Mouse (Mus musculus) MEL (cell line): ENCODE results near the gene Myrf. TPM values are rescaled to one million over a fixed set of nuclear protein-coding genes. Genes with fewer than 3 reads are reported as not detected.

Experiments used
- DNase-seq: peaks from one replicate; pipeline ENCODE4 v3.0.0; 2011; ENCODE audit warnings: low read depth, low spot score
- H3K27ac ChIP-seq: 2 replicates; pipeline ENCODE4 v1.5.1; 2012; ENCODE audit warnings: low read depth, mild to moderate bottlenecking, control low read depth, low read length, moderate library complexity; ENCODE audit not compliant: control insufficient read depth
- H3K27me3 ChIP-seq, 2 experiments: fragments of 150-350 bp in 1 of 2; sonication (generic) in 1 of 2; 2 replicates each; pipeline ENCODE4 v1.6.1; 2012; ENCODE audit warnings: low read length in 2 of 2, mild to moderate bottlenecking in 2 of 2, improper control_type of control experiment in 1 of 2, moderate library complexity in 1 of 2; ENCODE audit not compliant: insufficient read depth in 2 of 2, control insufficient read depth in 1 of 2
- H3K36me3 ChIP-seq, 2 experiments: 2 replicates each; pipeline ENCODE4 v1.6.1; 2012 to 2014; ENCODE audit warnings: low read length in 2 of 2, improper control_type of control experiment in 1 of 2, inconsistent platforms in 1 of 2, mild to moderate bottlenecking in 1 of 2; ENCODE audit not compliant: insufficient read depth in 2 of 2, control insufficient read depth in 1 of 2
- H3K4me1 ChIP-seq, 2 experiments: fragments of 150-350 bp in 1 of 2; sonication (generic) in 1 of 2; 2 replicates each; pipeline ENCODE4 v1.6.1; 2012; ENCODE audit warnings: low read length in 2 of 2, improper control_type of control experiment in 1 of 2, mild to moderate bottlenecking in 1 of 2; ENCODE audit not compliant: insufficient read depth in 2 of 2, control insufficient read depth in 1 of 2
- H3K4me3 ChIP-seq, 2 experiments: fragments of 150-350 bp in 1 of 2; sonication (generic) in 1 of 2; 2 replicates each; pipeline ENCODE4 v1.5.1; 2012; ENCODE audit warnings: low read depth in 2 of 2, low read length in 2 of 2, mild to moderate bottlenecking in 2 of 2, moderate library complexity in 2 of 2, control low read depth in 1 of 2, improper control_type of control experiment in 1 of 2; ENCODE audit not compliant: control insufficient read depth in 1 of 2, insufficient read depth in 1 of 2
- H3K79me2 ChIP-seq: 2 replicates; pipeline ENCODE4 v1.6.1; 2012; ENCODE audit warnings: mild to moderate bottlenecking, low read length, moderate library complexity; ENCODE audit not compliant: control insufficient read depth, poor library complexity, insufficient read depth
- H3K9ac ChIP-seq: 2 replicates; pipeline ENCODE4 v1.6.1; 2012; ENCODE audit warnings: low read depth, mild to moderate bottlenecking, control low read depth, low read length, moderate library complexity; ENCODE audit not compliant: control insufficient read depth, poor library complexity, severe bottlenecking
- H3K9me3 ChIP-seq: fragments of 150-350 bp; sonication (generic); replicated peaks from 2 replicates; pipeline ENCODE4 v1.6.1; 2012; ENCODE audit warnings: mild to moderate bottlenecking, low read length, improper control_type of control experiment, moderate library complexity; ENCODE audit not compliant: insufficient read depth
- BHLHE40 ChIP-seq: IDR thresholded peaks from 2 replicates; pipeline ENCODE4 v1.6.1; 2012; ENCODE audit warnings: low read depth, mild to moderate bottlenecking, inconsistent platforms, low read length, improper control_type of control experiment, borderline replicate concordance
- CHD2 ChIP-seq: IDR thresholded peaks from 2 replicates; pipeline ENCODE4 v1.6.1; 2011; ENCODE audit warnings: low read length, improper control_type of control experiment
- CTCF ChIP-seq, 3 experiments: IDR thresholded peaks in 2 of 3; conservative IDR thresholded peaks in 1 of 3; 2 replicates each; pipeline ENCODE4 v1.5.1; 2011 to 2012; ENCODE audit warnings: low read length in 3 of 3, low read depth in 2 of 3, mild to moderate bottlenecking in 2 of 3, improper control_type of control experiment in 1 of 3, inconsistent platforms in 1 of 3, mixed read lengths in 1 of 3, moderate library complexity in 1 of 3; ENCODE audit not compliant: control insufficient read depth in 1 of 3, insufficient read depth in 1 of 3, poor library complexity in 1 of 3, severe bottlenecking in 1 of 3
- EP300 ChIP-seq, 2 experiments: IDR thresholded peaks; 2 replicates each; pipeline ENCODE4 v1.6.1; 2011; ENCODE audit warnings: improper control_type of control experiment in 2 of 2, low read length in 2 of 2, low read depth in 1 of 2, mild to moderate bottlenecking in 1 of 2
- ETS1 ChIP-seq: IDR thresholded peaks from 2 replicates; pipeline ENCODE4 v1.6.1; 2012; ENCODE audit warnings: low read depth, mild to moderate bottlenecking, inconsistent platforms, low read length, improper control_type of control experiment, moderate library complexity
- GABPA ChIP-seq: IDR thresholded peaks from 2 replicates; pipeline ENCODE4 v1.6.1; 2012; ENCODE audit warnings: low read depth, mild to moderate bottlenecking, inconsistent platforms, low read length, improper control_type of control experiment, moderate library complexity
- GATA1 ChIP-seq: IDR thresholded peaks from 2 replicates; pipeline ENCODE4 v1.6.1; 2011; ENCODE audit warnings: low read depth, low read length, improper control_type of control experiment
- JUND ChIP-seq: IDR thresholded peaks from 2 replicates; pipeline ENCODE4 v1.6.1; 2011; ENCODE audit warnings: low read depth, mild to moderate bottlenecking, improper control_type of control experiment, low read length
- KAT2A ChIP-seq: conservative IDR thresholded peaks from 2 replicates; pipeline ENCODE4 v1.6.1; 2012; ENCODE audit warnings: low read depth, low read length, improper control_type of control experiment, inconsistent platforms
- MAX ChIP-seq: IDR thresholded peaks from 2 replicates; pipeline ENCODE4 v1.6.1; 2011; ENCODE audit warnings: low read length, improper control_type of control experiment
- MAZ ChIP-seq: IDR thresholded peaks from 2 replicates; pipeline ENCODE4 v1.6.1; 2012; ENCODE audit warnings: low read depth, mild to moderate bottlenecking, inconsistent platforms, low read length, improper control_type of control experiment
- MXI1 ChIP-seq: IDR thresholded peaks from 2 replicates; pipeline ENCODE4 v1.6.1; 2011; ENCODE audit warnings: mild to moderate bottlenecking, low read depth, low read length, improper control_type of control experiment
- MYB ChIP-seq: IDR thresholded peaks from 2 replicates; pipeline ENCODE4 v1.6.1; 2011; ENCODE audit warnings: mild to moderate bottlenecking, low read depth, low read length, improper control_type of control experiment
- MYC ChIP-seq: IDR thresholded peaks from 2 replicates; pipeline ENCODE4 v1.6.1; 2011; ENCODE audit warnings: low read depth, mild to moderate bottlenecking, low read length, improper control_type of control experiment, moderate library complexity
- NELFE ChIP-seq: IDR thresholded peaks from 2 replicates; pipeline ENCODE4 v1.6.1; 2011; ENCODE audit warnings: low read depth, low read length, improper control_type of control experiment
- NRF1 ChIP-seq: IDR thresholded peaks from 2 replicates; pipeline ENCODE4 v1.6.1; 2014; ENCODE audit warnings: low read depth, mild to moderate bottlenecking, inconsistent platforms, low read length, improper control_type of control experiment, moderate library complexity; ENCODE audit not compliant: poor library complexity, insufficient read depth, severe bottlenecking
- POLR2A ChIP-seq, 2 experiments: IDR thresholded peaks; 2 replicates each; pipeline ENCODE4 v1.6.1; 2011 to 2012; ENCODE audit warnings: low read length in 2 of 2, mild to moderate bottlenecking in 2 of 2, control low read depth in 1 of 2, improper control_type of control experiment in 1 of 2, low read depth in 1 of 2, moderate library complexity in 1 of 2; ENCODE audit not compliant: control insufficient read depth in 1 of 2, insufficient read depth in 1 of 2, poor library complexity in 1 of 2
- POLR2AphosphoS5 ChIP-seq: IDR thresholded peaks from 2 replicates; pipeline ENCODE4 v1.6.1; 2012; ENCODE audit warnings: low read depth, borderline replicate concordance, mild to moderate bottlenecking, inconsistent platforms, low read length, moderate library complexity, mixed read lengths
- RAD21 ChIP-seq: IDR thresholded peaks from 2 replicates; pipeline ENCODE4 v1.6.1; 2011; ENCODE audit warnings: mild to moderate bottlenecking, low read depth, low read length, improper control_type of control experiment
- RCOR1 ChIP-seq: IDR thresholded peaks from 2 replicates; pipeline ENCODE4 v1.6.1; 2012; ENCODE audit warnings: low read depth, mild to moderate bottlenecking, inconsistent platforms, low read length, improper control_type of control experiment
- SMC3 ChIP-seq: IDR thresholded peaks from 2 replicates; pipeline ENCODE4 v1.6.1; 2011; ENCODE audit warnings: low read depth, low read length, improper control_type of control experiment
- TBP ChIP-seq: IDR thresholded peaks from 2 replicates; pipeline ENCODE4 v1.8.0; 2011; ENCODE audit warnings: low read depth, low read length, improper control_type of control experiment
- TCF12 ChIP-seq: IDR thresholded peaks from 2 replicates; pipeline ENCODE4 v1.6.1; 2014; ENCODE audit warnings: low read depth, mild to moderate bottlenecking, inconsistent platforms, low read length, improper control_type of control experiment, moderate library complexity
- USF1 ChIP-seq: IDR thresholded peaks from 2 replicates; pipeline ENCODE4 v1.6.1; 2014; ENCODE audit warnings: low read depth, mild to moderate bottlenecking, inconsistent platforms, low read length, improper control_type of control experiment, moderate library complexity
- ZC3H11A ChIP-seq: IDR thresholded peaks from 2 replicates; pipeline ENCODE4 v1.6.1; 2012; ENCODE audit warnings: low read depth, mild to moderate bottlenecking, inconsistent platforms, low read length, improper control_type of control experiment
- ZMIZ1 ChIP-seq: IDR thresholded peaks from 2 replicates; pipeline ENCODE4 v1.6.1; 2012; ENCODE audit warnings: low read depth, mild to moderate bottlenecking, inconsistent platforms, low read length, improper control_type of control experiment, moderate library complexity
- ZNF384 ChIP-seq: IDR thresholded peaks from 2 replicates; pipeline ENCODE4 v1.6.1; 2012; ENCODE audit warnings: low read depth, mild to moderate bottlenecking, inconsistent platforms, low read length, improper control_type of control experiment
- polyA plus RNA-seq, 2 experiments: library from polyadenylated mRNA; stranded (reverse) in 1 of 2; unstranded in 1 of 2; fragments of >175 nt in 1 of 2; fragments of >200 nt in 1 of 2; gene quantifications; 2 replicates each; pipeline versions ENCODE4 v1.2.1 to v1.2.4; 2012; ENCODE audit warnings: low replicate concordance in 2 of 2, low read depth in 1 of 2; ENCODE audit not compliant: insufficient read length in 2 of 2, insufficient read depth in 1 of 2, missing spikeins in 1 of 2
- total RNA-seq: library from RNA; depleted of rRNA; stranded (reverse); fragments of 300-350 nt; gene quantifications from 2 replicates; pipeline ENCODE4 v1.2.3, GENCODE M21; 2012

The Myrf gene
- total and polyA plus RNA-seq, 3 experiments: 0.23 to 2.7 TPM; not detected in 1

DNA sequence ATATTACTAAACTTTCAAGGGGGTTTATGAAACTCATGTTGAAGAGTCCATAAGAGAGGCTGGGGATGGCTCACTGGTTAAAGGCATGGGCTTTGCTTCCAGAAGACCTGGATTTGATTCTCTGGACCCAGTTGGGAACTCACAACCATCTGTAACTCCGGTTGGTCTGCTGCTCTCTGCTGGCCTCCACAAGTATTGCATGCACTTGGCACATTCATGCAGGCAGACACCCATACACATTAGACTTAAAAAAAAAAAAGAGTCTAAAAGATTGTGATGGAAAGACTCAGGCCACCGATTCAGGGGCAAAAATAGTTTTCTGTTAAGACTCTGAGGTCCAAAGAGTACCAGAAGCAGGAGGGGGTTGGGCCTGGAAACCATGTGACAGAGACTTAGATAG is 49.8 kb downstream of the Myrf start:
- DNase-seq: peak; percentile 73
- H3K4me3 ChIP-seq: no peak overlapping the region
- H3K27ac ChIP-seq: peak overlapping the region; percentile 49
- TF ChIP-seq CTCF (IDR thresholded peaks at IDR 0.05 in 2 of 3, conservative IDR thresholded peaks at IDR 0.05 in 1 of 3; ENCODE audit: control insufficient read depth in 1 of 3, insufficient read depth in 1 of 3, low read depth in 2 of 3, low read length in 3 of 3, poor library complexity in 1 of 3, severe bottlenecking in 1 of 3): peak; percentile 70 to 78 (median 76)
- TF ChIP-seq TBP: no peak
- TF ChIP-seq RAD21: peak; percentile 46
- TF ChIP-seq ZMIZ1: no peak
- TF ChIP-seq MAZ: no peak
- TF ChIP-seq EP300 (IDR thresholded peaks at IDR 0.05; ENCODE audit: low read depth in 1 of 2, low read length in 2 of 2): no peak
- TF ChIP-seq BHLHE40: no peak
- TF ChIP-seq MXI1: no peak
- no peak for TF ChIP-seq KAT2A
- TF ChIP-seq NRF1: no peak
- no peak for TF ChIP-seq POLR2A (IDR thresholded peaks at IDR 0.05; ENCODE audit: control insufficient read depth in 1 of 2, insufficient read depth in 1 of 2, low read depth in 1 of 2, low read length in 2 of 2, poor library complexity in 1 of 2)
- no peak for TF ChIP-seq CHD2
- 0 out of 2 replicates have a peak, but pooled peaks have one; percentile 21 for TF ChIP-seq ZC3H11A
- TF ChIP-seq ETS1: no peak
- peak; percentile 51; the same call in 1 of the 2 replicates for TF ChIP-seq ZNF384
- TF ChIP-seq USF1: 0 out of 2 replicates have a peak, but pooled peaks have one; percentile 33
- no peak for TF ChIP-seq GABPA
- no peak for TF ChIP-seq POLR2AphosphoS5
- no peak for TF ChIP-seq MAX
- TF ChIP-seq MYB: no peak
- TF ChIP-seq GATA1: no peak
- peak; percentile 72 for TF ChIP-seq SMC3
- H3K79me2 ChIP-seq: no peaks in the 10 kb centered on the region
- H3K4me1 ChIP-seq: peaks cover 0 to 8% of the 10 kb centered on the region in 2 experiments; a peak in 2 of 4 replicates
- H3K9me3 ChIP-seq: no peaks in the 10 kb centered on the region
- H3K9ac ChIP-seq: no peak overlapping the region
- peaks cover 4% of the 10 kb centered on the region in 2 experiments; a peak in 3 of 4 replicates for H3K36me3 ChIP-seq
- H3K27me3 ChIP-seq: no peaks in the 10 kb centered on the region

DNA sequence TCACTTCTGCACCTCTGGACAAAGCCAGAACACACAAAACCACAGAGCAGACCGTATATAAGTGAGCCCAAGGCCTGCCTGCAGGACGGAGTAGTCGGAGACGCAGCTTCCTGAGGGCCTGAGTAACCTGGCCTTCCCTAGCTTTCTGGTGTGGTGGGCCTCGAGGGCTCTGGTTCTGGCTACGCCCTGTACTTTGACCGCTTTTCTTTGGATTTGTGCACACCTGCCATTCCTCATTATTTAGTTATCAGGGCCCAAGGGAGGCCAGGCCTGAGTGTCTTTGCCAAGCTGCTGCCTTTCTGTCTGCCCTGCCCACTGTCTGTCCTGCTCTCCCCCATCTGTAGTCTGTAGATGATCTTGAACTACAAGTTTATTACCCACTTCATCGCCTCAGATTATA is 50.6 kb downstream of the Myrf start:
- H3K27me3 ChIP-seq: no peaks in the 10 kb centered on the region
- TF ChIP-seq BHLHE40 (no peak), NRF1 (no peak), ETS1 (no peak), POLR2AphosphoS5 (no peak), RCOR1 (no peak), ZMIZ1 (no peak), CTCF (IDR thresholded peaks at IDR 0.05 in 2 of 3, conservative IDR thresholded peaks at IDR 0.05 in 1 of 3; ENCODE audit: control insufficient read depth in 1 of 3, insufficient read depth in 1 of 3, low read depth in 2 of 3, low read length in 3 of 3, poor library complexity in 1 of 3, severe bottlenecking in 1 of 3) (no peak), JUND (no peak), MYB (no peak), MXI1 (no peak), MYC (no peak), POLR2A (IDR thresholded peaks at IDR 0.05; ENCODE audit: control insufficient read depth in 1 of 2, insufficient read depth in 1 of 2, low read depth in 1 of 2, low read length in 2 of 2, poor library complexity in 1 of 2) (no peak), TCF12 (no peak), NELFE (no peak), GABPA (no peak)
- no peaks in the 10 kb centered on the region for H3K79me2 ChIP-seq
- H3K9ac ChIP-seq: no peak overlapping the region
- H3K4me3 ChIP-seq: no peak overlapping the region
- peaks cover 4% of the 10 kb centered on the region in 2 experiments; a peak in 3 of 4 replicates for H3K36me3 ChIP-seq
- no peaks in the 10 kb centered on the region for H3K9me3 ChIP-seq
- no peak overlapping the region for H3K27ac ChIP-seq
- peaks cover 0 to 8% of the 10 kb centered on the region in 2 experiments; a peak in 2 of 4 replicates for H3K4me1 ChIP-seq
- DNase-seq: no peak
